Mouse (Mus musculus): Measurements from ENCODE around the gene Col25a1. TPM values are rescaled to one million over a fixed set of nuclear protein-coding genes. Genes with fewer than 3 reads are reported as not detected.

Gene Col25a1
- polyA plus RNA-seq, 3 experiments from 2014 or later = not detected

DNA sequence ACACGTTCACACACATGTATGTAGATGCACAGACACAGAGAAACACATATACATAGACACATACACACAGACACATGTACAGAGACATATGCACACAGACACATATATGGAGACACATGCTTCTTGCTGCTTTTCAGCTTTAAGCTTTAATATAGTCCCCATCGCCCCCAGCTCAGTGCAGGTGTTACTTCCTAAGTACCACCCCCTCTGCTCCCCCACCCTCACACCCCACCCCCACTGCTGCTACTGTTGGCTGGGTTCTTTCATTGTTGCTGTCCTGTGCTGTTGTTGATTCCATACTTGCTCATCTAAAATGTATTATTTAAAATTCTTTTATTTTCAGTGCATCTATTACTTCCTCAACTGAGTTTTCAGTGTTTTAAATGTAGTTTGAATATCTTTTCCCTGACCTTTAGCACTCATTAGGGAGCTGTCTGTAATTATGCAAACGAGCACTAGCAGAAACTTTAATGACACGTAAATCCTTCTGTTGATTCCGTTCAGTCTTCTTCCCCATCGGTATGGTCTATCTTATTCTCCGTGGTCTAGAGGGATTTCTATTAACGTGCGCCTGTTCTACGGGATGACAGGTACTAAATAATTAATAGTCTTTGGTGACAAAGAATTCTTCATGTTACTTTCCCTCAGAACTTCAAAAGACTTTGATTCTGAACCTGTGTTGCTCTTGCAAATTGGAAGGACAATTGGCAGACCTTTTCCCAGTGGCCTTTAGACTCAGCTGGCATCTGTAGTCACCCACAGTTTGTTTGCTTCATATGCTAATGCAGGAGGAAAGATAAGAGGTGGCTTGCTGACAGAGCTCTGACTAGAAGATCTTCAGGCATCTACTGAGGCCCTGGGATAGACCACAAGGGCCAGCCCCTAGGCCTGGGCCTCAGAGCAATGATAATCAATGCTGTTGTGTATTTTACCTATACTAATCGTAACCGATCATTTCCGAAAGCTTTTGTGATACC lies 196.0 kb downstream of the Col25a1 start:
- ATAC-seq = no peak

DNA sequence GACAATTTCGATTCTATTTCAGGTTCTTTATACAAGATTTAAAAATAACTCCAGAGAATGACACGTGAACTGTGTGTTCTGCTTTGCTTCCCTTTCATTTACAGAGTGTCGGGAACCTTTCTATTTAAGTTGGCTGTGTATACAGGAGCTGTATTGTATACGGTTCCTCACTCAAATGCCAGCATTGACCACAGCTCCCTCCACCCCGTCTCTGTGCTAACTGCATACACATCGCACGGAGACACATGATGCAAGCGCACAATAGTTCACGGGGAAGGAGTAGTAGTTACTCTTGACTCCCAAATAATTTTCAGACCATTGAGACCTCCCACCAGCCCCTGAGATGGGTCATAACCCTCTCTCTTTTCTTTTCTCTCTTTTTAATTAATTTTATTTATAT lies 197.6 kb downstream of the Col25a1 start:
- no peak for ATAC-seq

DNA sequence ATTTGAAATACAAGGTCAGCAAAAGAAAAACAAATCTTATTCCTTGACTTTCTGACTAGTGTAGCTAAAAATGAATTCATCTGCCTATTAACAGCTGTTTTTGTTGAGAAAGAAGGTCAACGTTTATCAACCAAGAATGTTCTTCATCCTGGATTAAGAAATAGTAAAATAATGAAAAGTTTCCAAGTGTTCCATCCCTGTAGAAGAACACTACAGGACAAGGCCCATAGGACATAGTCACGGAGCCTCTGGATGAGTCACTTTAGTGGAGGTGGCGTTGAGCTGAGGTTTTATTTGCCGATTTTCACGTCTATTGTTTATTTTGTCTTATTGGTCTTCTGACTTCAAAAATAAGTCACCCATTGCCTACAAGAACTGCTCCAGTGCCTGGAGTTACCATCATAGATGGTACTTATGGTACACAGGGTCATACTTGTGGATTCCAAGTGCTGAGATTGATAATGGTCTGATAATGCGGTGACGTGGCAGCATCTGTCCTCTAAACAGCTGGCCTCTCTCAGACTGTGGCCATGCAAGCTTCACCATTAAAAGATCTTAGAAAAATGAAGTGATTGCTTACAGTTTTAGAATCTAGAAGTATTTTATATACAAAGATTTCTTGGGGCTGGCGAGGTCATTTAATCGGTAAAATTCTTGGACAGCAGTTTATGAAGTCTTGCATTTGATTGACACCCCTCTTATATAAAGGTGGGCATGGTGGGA lies 198.7 kb downstream of the Col25a1 start:
- ATAC-seq = no peak

DNA sequence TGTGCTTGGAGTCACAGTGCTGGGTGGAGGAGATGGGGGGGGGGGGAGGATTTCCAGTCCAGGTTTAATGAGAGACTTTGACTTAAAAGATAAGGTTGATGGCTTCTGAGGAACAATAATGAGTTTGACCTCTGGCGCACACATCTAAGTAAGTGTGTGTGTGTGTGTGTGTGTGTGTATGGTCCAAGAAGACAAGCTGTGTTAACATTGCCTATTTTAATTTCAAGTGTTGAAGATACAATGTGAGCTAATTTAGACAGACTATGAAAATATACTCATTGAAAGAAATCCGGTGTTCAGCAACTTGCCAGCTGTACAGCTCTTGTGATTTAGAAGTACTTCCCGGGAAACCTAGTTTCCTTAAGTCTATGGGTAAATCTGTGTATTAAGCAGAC lies 199.3 kb downstream of the Col25a1 start:
- no peak for ATAC-seq

DNA sequence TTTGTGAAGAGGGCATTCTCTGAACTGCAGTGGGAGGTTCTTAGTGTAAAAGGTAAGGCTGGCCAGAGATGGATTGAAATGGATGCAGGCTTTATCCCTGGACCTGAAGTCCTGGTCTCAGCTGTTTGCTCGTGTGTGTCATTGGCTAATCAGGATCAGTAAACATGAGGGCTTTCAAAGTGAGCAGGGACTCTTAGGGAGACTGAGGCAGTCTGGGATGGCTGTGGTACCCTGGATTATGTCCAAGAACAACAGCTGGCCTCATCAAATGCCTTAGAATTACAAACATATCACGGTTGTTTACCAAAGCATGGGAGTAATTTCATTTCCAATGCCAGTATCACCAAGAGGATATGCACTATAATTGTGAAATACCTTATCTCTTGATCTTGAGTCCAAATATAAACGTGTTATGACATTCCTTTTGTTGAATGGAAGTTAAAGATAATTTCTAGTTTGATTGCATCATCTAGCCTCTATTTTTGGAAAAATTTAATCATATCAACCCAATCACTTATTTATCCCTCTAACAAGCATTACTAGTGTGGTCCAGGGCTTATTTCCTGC lies 201.1 kb downstream of the Col25a1 start:
- ATAC-seq = no peak

DNA sequence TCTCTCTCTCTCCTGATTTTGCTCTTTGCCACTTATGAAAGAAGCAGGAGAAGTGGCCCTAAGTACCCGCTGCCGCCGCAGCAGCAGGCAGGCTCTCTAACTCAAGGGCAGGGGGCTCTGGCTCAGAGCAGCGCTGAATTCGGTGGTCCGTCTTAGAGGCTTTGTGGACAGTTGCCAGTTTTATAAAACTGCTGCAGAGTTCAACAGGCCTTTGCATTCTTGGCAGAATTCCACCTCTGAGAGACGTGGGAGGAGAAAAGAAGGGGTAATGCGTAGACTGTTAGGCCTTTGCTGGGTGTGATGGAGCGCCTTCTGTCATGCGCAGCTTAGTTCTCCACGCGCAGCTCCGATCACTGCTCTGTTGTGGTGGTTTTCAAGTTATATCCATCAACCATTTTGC lies 206.6 kb downstream of the Col25a1 start:
- ATAC-seq = no peak

DNA sequence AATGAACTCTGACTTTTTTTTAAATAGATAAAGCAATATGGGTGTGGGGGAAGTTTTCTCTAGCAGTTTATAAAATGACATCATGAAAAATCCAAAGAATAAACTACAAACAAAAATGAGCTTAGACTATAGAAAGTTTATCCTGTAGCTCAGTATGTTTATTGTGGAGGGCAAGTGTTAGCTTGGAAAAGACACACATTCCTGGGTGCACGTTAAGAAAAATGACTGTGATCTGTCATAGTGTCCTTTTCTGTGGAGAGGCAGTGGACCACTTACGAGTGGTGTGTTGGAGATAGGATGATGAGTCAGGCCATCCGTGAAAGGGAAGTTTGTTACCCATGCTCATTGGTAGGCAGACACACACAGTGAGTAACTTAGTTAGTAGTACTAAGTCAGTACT lies 207.1 kb downstream of the Col25a1 start:
- ATAC-seq = no peak

DNA sequence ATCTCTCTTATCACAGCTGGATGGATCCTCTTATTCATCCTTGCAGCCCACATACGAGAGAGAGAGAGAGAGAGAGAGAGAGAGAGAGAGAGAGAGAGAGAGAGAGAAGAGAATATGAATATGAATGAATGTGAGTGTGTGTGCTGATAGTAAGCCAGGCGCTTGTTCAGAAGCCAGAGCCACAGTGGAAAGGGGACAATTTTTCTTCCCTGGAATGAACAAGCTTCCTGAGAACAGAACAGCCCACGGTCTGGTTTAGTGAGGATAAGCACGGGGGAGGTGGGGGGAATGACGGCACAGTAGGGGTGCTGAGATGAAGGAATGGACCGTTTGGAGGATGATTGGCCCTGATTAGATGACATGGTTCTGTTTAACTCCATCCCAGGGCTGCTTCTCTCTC lies 218.9 kb downstream of the Col25a1 start:
- no peak for ATAC-seq

DNA sequence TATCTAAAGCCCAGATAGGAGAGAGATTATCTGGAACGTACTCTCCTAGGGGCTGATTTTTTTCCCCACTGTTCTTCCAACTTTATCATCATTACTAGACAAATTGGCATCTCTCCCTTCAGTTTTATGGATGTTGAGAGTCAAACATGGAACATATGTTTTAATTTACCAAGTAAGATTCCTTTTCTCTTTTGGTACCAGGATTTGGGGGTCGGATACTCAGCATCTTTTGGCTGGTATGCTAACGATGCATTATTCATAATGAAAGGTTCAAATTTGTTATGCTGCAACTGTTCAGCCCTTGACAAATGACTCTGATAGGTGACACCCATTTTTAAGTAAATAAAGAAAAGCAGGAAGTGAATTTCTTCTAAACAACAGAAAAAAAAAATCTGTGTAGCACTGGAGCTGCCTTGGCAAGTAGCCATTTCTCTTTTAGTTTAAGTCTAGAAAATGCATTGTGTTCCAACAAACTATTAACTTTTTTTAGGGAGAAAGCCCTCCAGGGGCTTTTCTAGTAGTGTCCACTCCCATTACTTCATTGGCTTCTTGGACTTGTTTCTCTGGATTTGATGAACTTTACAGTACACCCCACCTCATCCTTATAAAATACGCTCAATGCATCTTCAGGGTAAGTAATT lies 223.2 kb downstream of the Col25a1 start:
- no peak for ATAC-seq

DNA sequence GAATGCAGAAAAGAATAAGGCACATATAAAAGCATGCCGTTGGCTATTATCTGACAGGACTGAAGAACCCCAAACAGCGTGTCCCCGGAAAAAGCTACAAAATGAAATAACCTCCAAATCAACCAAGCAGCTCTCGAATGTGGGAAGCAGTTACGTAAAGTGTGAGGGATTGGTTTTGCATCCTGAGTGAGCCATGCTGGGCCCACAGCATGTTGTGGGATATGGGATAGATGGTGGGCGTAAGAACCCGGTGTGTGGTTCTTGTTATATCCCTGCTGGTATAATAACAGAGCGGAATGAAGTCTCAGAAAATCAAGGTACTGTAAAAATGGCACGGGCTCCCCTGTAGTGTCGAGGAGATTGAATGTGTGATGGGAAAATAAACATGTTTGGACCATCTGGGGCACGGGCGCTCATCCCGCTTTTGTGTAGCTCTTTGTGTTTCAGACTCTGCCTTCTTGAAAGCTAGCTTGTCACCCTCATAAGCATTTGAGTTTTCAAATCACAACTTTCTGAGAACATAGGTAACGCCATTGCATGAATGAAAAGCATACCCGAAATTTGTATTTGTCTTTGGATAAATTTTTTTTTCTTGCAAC lies 225.4 kb downstream of the Col25a1 start:
- no peak for ATAC-seq

DNA sequence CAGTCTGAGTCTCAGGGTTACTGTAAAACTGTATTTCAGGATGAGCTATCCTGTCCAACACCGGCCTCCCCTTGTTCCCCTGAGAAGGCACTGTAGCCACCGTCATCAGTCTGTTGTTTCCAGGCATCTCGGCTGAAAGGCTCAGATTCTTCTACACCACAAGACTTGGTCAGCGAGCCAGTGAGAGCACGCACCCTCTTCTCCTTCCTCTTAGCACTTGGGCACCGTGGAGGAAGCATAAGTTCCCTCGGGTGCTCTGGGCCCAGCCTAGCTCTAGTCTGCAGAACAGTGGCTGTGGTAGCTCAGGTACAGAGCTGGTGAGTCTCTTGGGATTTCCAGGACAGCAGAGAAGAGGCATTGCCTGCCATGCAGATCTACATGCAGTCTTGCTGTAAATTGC lies 229.5 kb downstream of the Col25a1 start:
- no peak for ATAC-seq

DNA sequence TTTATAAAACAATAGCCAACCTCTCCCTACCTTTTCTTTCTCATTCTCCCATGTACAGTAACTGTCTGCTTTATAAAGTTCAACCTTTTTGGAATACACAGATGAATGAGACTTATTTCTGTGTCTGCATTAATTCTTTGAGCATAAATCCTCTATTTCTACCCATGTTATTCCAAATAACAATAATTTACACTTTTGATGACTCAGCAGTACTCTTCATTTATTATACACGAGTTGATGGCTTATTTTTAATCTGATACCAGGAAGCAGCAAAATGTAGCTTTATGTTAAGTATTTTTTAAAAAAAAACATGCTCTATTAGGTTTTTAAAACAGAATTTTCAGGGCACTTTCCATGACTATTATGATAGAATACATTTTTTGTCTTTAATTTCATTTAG lies 230.6 kb downstream of the Col25a1 start:
- no peak for ATAC-seq

DNA sequence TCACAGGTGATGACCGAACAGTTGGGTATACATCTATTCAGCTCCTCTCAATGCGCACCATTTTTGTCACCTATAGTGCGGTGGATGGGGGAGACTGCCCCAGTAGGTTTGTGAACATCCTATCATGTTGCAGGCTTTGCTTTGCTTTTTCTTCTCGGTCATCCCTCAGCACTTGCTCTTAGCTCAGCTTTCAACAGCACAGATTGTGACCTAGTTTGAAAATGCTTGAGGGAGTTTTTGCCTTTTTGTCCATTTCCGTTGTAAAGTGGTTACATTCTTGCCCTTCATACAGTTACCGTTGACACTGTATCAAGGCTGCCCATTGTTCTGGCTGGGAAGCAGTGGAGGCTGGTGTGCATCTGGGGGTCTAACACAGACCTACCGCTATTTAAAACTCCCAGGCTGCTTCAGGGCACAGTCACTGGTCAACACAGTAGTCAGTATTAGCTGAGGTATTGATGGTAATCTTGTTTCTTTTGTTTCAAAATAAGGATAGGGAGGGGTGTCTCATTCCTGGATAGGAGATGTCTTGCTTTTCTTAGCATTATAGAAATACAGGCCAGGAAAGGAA lies 231.6 kb downstream of the Col25a1 start:
- no peak for ATAC-seq

DNA sequence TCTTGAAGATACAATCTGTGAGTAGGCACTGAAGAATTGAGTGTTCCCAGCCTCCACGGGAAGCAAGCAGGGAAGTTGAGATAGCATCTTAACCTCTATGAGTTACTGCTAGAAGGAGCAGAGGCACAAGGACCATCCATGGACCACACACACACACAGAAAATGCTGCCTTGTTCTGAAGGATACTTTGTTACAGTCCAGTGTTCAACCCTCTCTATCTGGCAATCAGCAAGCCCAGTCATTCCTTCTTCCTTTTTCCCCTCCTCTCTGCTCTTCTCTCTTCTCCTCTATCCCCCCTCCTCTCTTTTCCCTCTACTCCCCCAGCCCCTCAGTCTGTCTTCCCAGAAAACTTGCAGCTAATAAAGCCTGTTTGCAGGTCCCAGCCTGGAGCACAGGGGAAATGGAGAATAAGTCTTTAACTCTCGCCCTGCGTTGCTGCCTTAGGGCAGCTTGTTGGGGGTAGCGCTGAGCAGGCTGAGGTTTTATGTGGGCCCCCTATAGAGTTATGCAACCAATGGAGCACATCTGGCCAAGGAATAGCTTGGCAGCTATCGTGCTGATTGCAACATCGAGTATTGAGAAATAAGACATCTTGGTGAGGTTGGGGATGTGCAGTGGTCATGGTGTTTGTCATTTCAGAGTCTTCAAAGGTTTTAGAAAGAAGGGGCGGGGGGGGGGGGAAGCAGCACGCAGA lies 235.8 kb downstream of the Col25a1 start:
- no peak for ATAC-seq

DNA sequence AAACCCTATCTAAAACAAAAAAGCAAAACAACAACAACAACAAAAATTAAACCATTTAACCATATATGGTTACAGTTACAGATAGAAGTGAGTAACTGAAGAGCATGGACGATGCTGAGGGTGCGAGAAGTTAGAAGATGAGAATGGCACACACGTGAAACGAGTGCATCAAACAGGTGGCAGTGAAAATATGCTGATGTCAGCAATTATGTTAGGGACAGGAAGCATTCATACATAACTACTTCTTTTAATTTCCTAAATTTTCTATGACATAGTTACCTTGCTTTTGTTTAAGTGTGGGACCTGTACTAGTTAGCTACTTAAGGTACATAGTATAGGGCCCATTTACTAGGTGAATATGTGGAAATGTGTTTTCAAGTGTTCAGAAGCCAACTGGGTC lies 237.1 kb downstream of the Col25a1 start:
- no peak for ATAC-seq

DNA sequence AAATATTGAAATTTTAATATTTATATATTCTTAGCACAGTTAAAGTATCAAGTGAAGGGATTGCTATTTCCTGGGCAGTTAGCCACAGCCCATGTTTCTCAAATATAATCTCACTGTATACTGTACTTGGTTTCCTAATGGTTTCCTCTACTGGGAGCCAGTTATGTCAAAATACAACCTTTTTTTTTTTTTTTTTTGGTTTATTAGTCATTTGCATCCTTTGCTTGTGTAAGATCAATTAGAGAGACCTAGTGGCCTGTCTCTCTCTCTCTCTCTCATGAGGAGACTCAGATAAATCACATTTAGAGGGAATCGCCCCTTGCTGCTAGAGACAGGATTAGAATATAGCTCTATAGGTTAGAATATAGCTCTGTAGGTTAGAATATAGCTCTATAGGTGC lies 237.8 kb downstream of the Col25a1 start:
- no peak for ATAC-seq

DNA sequence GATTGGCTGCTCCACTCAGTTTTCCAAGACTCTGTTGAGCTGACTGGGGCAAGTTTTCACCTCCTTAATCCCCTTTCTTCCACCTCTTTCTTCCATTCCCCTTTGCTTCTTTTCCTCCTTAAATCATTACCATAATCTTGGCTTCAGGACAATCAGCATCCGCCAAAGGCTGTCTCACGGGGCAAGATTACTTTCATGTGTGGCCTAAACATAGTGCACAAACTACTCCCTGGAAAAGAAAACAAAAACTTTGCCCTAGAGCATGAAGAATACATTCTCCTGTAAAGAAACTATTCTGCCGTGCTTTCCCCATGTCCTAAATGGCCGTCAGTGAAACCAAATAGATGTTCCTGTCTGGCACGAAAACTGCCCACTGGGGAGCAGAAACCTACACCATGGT lies 238.9 kb downstream of the Col25a1 start:
- ATAC-seq = no peak

DNA sequence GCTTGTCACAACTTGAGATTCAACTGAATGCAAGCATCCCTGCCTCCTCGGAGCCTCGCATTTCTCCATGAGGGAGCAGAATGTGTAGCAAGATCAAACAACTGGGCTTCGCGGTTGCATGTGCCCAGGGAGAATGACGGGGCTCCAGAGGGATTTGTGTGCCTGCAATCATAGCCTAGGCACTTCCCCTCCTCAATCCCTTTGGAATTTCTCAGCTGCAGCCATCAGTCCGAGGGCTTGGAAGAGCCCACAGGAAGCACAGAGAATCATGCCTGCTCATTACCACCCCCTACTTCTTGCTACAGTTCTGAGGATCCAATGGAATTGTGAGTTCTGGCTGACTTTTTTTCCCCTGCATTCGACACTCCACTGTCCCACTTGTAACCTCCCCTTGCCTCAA lies 241.8 kb downstream of the Col25a1 start:
- no peak for ATAC-seq

DNA sequence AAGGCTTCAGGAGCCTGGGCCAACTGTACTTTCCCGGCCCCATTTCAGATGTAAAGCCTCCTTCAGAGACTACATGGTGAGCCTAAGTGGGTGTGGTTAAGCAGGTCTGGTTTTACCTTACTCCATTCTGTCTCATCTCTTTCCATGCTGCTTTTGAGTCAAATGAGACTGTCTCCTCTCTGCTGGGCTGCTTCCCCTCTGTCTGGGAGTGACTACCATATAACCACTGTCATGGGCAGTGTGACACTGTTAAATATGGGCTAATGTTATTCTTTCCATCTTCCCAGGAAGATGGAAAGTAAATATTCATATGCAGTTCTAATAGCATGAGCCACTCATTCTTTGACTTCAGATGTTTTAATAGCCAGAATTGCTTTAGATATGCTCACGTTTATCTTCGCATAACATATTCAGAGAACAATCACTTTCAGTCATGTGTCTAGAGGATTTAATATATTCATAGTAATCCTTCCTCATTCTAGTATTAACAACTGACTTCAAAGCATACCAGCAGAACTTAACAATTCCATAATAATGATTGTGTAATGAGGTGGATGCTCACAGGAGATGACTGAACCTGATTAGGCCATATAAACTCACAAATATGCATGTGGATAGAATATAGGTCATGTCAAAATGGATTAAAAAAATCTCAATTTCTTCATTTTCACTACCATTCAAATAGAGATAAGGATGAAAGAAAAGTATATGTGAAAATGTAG lies 243.5 kb downstream of the Col25a1 start:
- ATAC-seq = no peak

DNA sequence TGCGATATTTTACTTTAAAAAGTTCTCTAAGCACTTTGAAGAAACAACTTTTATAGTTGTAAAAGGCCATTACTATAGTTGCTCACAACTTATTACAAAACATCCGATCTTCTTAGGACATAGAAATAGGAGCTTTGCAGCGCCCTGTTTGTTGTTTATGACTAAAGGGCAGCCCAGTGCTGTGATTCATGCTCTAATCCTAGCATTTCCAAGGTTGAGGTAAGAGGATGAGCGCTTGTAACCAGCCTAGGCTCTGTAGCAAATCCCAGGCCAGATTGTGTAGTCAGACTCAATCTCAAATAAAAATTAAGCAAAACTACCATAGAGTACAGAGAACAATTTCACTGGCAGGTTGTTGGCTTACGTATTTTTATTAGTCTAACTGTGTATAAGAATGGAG lies 246.5 kb downstream of the Col25a1 start:
- ATAC-seq = no peak

DNA sequence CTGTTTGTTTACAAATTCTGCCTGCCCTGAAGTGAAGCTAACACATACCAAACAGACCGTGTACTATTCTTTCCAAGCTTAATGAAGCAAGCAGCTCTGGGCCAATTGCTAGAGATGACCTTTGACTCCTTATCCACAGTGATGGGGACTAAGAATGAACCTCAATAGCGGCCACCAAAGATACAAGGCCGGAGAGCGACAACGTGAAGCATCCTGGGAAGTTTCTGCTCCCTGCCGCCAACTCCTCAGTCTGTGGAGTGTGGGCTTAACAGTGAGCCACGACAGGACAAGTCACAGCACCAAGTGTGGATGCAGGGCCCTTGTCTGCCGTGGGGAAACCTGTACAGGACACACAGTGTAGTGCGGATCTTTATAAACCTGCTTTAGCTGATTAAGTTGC lies 247.3 kb downstream of the Col25a1 start:
- ATAC-seq = no peak
